Mouse (Mus musculus): ENCODE data around the gene Gabrg2.

Gene Gabrg2

GRCm38 (mm10) chr11:42000190-42001098 lies at the start of gene Gabrg2:
Gene Gabrg2 (minus strand): TSS chr11:42000857.
- no peak for DNase-seq (ENCODE audit: inconsistent ontology term)

GRCm38 (mm10) chr11:42048201-42048600 lies 47.5 kb upstream of the Gabrg2 start:
- no peak for DNase-seq (ENCODE audit: inconsistent ontology term)

GRCm38 (mm10) chr11:41999468-41999881 lies 1.2 kb downstream of the Gabrg2 start:
- DNase-seq (ENCODE audit: inconsistent ontology term): peak; percentile 50

GRCm38 (mm10) chr11:41980152-41980551 lies 20.5 kb downstream of the Gabrg2 start:
- DNase-seq (ENCODE audit: inconsistent ontology term): no peak

DNA sequence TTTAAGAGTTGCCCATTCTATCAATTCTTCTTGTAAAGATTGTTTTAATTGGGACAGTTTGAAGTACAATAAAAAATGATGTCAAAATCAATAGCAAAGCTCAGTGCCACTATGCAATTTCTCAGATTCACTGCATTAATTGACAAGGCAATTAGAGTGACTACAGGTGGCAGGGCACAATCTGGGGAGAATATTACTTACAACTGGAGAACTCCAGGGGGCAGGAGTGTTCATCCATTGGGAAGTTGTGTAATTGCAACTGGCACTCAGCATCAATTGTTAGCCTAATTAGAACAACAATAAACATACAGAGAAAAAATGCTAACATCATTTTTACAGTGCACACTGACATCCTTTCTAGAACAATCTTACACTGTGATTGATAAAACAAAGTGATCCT lies 32.1 kb downstream of the Gabrg2 start:
- DNase-seq (ENCODE audit: inconsistent ontology term): no peak

DNA sequence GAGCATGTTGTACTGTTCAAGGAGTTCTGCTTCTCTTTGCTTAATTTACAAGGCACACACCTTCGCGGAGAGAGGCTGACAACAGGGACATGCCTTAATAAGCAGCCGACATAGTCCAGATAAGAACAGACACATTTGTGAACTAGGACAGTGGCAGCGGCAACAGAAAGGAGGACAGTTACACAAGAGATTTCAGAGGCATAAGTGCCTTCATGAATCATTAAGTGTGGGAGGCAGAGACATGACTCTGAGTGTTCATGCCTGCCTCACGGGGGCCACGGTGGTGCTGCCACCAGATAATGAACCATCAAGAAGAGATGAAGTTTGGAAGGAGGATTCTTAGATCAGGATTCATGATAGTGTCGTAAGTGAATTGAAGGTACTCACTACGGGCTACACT lies 38.0 kb downstream of the Gabrg2 start:
- DNase-seq (ENCODE audit: inconsistent ontology term): no peak

DNA sequence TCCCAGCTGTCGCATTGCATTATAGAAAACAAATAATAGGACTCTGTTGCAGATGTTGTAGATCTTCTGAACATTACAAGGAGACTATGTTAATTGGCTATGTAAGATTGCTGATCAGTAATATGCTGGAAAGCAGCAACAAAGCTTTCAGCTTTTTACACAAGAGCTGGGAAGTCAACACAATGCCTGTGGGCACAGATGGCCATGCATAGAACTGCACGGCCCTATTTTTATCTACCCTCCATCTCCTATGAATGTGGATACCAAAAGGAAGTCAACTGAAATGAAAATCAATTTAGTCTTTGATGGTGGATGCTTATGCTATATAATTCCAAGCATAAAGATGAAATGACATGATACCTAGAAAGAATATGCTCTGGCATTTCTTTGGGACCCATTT lies 47.1 kb downstream of the Gabrg2 start:
- DNase-seq (ENCODE audit: inconsistent ontology term): no peak

- DNase-seq (ENCODE audit: inconsistent ontology term): peak; percentile 4
Measured at GRCm38 (mm10) chr11:41951898-41952297, 48.8 kb downstream of the Gabrg2 start.

- no peak for DNase-seq (ENCODE audit: inconsistent ontology term)
Measured at GRCm38 (mm10) chr11:41945471-41945870, 55.2 kb downstream of the Gabrg2 start.

DNA sequence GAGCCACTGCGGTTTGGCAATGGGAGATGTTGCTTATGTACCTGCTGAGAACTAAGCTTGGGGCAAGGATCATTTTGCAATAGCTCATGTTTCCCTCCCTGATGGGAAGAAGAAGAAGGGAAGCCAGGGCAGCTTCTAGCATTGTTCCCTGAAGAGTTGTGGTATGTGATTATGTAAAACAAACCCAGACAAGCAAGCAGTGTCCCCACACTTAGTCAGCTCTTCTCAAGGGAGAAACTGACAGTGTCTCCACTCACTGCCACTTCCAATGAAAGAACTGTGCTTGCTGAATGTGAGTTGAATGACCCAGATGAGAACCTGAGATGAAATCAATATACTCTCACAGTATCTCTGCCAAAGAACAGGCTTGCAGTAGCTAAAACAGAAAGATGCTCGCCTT lies 62.7 kb downstream of the Gabrg2 start:
- DNase-seq (ENCODE audit: inconsistent ontology term): peak; percentile 63

DNA sequence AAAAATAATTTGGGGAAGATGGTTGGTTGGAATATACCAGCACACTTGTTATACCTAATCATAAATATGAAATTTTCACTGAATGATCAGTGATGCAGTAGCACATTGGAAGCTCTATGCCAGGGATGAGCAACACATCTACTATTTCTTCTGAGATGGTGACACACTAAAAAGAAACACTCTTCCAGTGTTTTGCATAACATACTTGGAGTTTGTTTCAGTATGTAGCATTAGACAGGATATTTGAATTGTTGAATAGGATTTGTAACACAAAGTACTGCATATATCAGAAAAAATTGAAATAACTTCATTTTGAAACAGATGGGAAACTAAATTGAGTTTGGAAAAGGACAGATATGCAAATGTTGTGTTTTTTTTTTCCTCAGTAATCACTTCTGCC lies 81.8 kb downstream of the Gabrg2 start:
- DNase-seq (ENCODE audit: inconsistent ontology term): no peak

- peak; percentile 4 for DNase-seq (ENCODE audit: inconsistent ontology term)
Measured at GRCm38 (mm10) chr11:41914066-41914465, 86.6 kb downstream of the Gabrg2 start.

- no peak for DNase-seq (ENCODE audit: inconsistent ontology term)
Measured at GRCm38 (mm10) chr11:41903661-41904060, 97.0 kb downstream of the Gabrg2 start.

All from Muller cell, postnatal 12 days (primary cell).